Mouse (Mus musculus): ENCODE measurements around the gene Fcor. TPM values are rescaled to one million over a fixed set of nuclear protein-coding genes. Genes with fewer than 3 reads are reported as not detected.

The Fcor gene
- 11.2 and 13.3 TPM in 2 replicates for polyA plus RNA-seq (2012; rRNA removed)

GRCm38 (mm10) chr8:3671980-3672491 is at the start of gene Fcor:
Gene Fcor, minus strand, starts transcription at chr8:3672362.

GRCm38 (mm10) chr8:3720551-3720950 is 48.4 kb upstream of the Fcor start, which contains the start of gene Clec4g:
Gene Clec4g, minus strand, starts transcription at chr8:3720651.

GRCm38 (mm10) chr8:3694121-3694520 is 22.0 kb upstream of the Fcor start, which contains the start of gene Fcer2a:
Gene Fcer2a, minus strand, starts transcription at chr8:3694175.

GRCm38 (mm10) chr8:3676131-3676992 is 4.2 kb upstream of the Fcor start, which contains the start of gene Trappc5:
Gene Trappc5, plus strand, starts transcription at chr8:3676299.

GRCm38 (mm10) chr8:3665507-3665906 is 6.7 kb downstream of the Fcor start, which contains the start of gene Mcemp1:
Gene Mcemp1, plus strand, starts transcription at chr8:3665754.

GRCm38 (mm10) chr8:3655526-3655925 is 16.6 kb downstream of the Fcor start, which contains the start of gene Retn:
Gene Retn, plus strand, starts transcription at chr8:3655770.

GRCm38 (mm10) chr8:3630647-3631477 is 41.3 kb downstream of the Fcor start, which contains the start of gene Stxbp2:
Gene Stxbp2, plus strand, starts transcription at chr8:3630955.

GRCm38 (mm10) chr8:3625445-3625844 is 46.7 kb downstream of the Fcor start, which contains the start of gene Pcp2:
Gene Pcp2, minus strand, starts transcription at chr8:3625545.

GRCm38 (mm10) chr8:3621199-3621970 is 50.8 kb downstream of the Fcor start, which contains the start of the genes Xab2 and Pet100:
Gene Xab2, minus strand, starts transcription at chr8:3621316.
Gene Pet100, plus strand, starts transcription at chr8:3621548.

Other genes with a start within 250 kb of the Fcor start
- gene Pex11g, start 204.7 kb downstream of the Fcor start, polyA plus RNA-seq (2012; rRNA removed): 2.4 and 2.9 TPM in 2 replicates
- 0.58 and 0.62 TPM in 2 replicates for gene Tex45, start 201.5 kb downstream of the Fcor start, polyA plus RNA-seq (2012; rRNA removed)
- 74.2 and 92.5 TPM in 2 replicates for gene Zfp358, start 179.2 kb downstream of the Fcor start, polyA plus RNA-seq (2012; rRNA removed)
- 236 and 248 TPM in 2 replicates for gene Mcoln1, start 171.9 kb downstream of the Fcor start, polyA plus RNA-seq (2012; rRNA removed)
- 59.1 and 61.3 TPM in 2 replicates for gene Pnpla6, start 157.0 kb downstream of the Fcor start, polyA plus RNA-seq (2012; rRNA removed)
- gene C330021F23Rik, start 104.4 kb downstream of the Fcor start, polyA plus RNA-seq (2012; rRNA removed): 0.26 and 0.55 TPM in 2 replicates
- gene Camsap3, start 85.1 kb downstream of the Fcor start, polyA plus RNA-seq (2012; rRNA removed): 72.3 and 75.4 TPM in 2 replicates
- gene Xab2, start 51.0 kb downstream of the Fcor start, polyA plus RNA-seq (2012; rRNA removed): 63.3 and 64.9 TPM in 2 replicates
- gene Pet100, start 50.8 kb downstream of the Fcor start, polyA plus RNA-seq (2012; rRNA removed): 49.0 and 56.9 TPM in 2 replicates
- gene Pcp2, start 46.8 kb downstream of the Fcor start, polyA plus RNA-seq (2012; rRNA removed): 1.1 and 17.6 TPM in 2 replicates
- 209 and 221 TPM in 2 replicates for gene Stxbp2, start 41.4 kb downstream of the Fcor start, polyA plus RNA-seq (2012; rRNA removed)
- gene Retn, start 16.6 kb downstream of the Fcor start, polyA plus RNA-seq (2012; rRNA removed): 0.95 and 1.3 TPM in 2 replicates
- gene Mcemp1, start 6.6 kb downstream of the Fcor start, polyA plus RNA-seq (2012; rRNA removed): 0.27 and 0.28 TPM in 2 replicates
- gene Trappc5, start 3.9 kb upstream of the Fcor start, polyA plus RNA-seq (2012; rRNA removed): 61.4 and 63.1 TPM in 2 replicates
- gene Fcer2a, start 21.8 kb upstream of the Fcor start, polyA plus RNA-seq (2012; rRNA removed): 0.03 TPM in 1 of 2 replicates, not detected in the other
- gene Clec4g, start 48.3 kb upstream of the Fcor start, polyA plus RNA-seq (2012; rRNA removed): not detected in 2 replicates
- gene Cd209a, start 76.6 kb upstream of the Fcor start, polyA plus RNA-seq (2012; rRNA removed): 0.03 TPM in 1 of 2 replicates, not detected in the other
- gene Cd209e, start 181.9 kb upstream of the Fcor start, polyA plus RNA-seq (2012; rRNA removed): not detected in 2 replicates
- gene Cd209d, start 206.2 kb upstream of the Fcor start, polyA plus RNA-seq (2012; rRNA removed): not detected in 2 replicates